Mouse (Mus musculus) forebrain, postnatal 0 days (tissue): ENCODE results near the gene Lrrc4. TPM values are rescaled to one million over a fixed set of nuclear protein-coding genes. Genes with fewer than 3 reads are reported as not detected.

Experiments
- ATAC-seq: fragments of 200-750 bp; cut with Nextera tagmentation; 2 replicates; pipeline ENCODE4 v1.8.0; 2017; ENCODE audit warnings: mild to moderate bottlenecking, moderate library complexity
- DNase-seq: peaks from one replicate; pipeline ENCODE4 v3.0.0-alpha.2; 2015
- H3K27ac ChIP-seq: fragments of 300-500 bp; sonication (generic); 2 replicates; pipeline ENCODE4 v1.5.1; 2014; ENCODE audit warnings: low read depth, mild to moderate bottlenecking, antibody characterized with exemption, low read length, moderate library complexity, mixed read lengths
- H3K27me3 ChIP-seq: fragments of 300-500 bp; sonication (generic); 2 replicates; pipeline ENCODE4 v1.6.1; 2014; ENCODE audit warnings: mild to moderate bottlenecking, low read length, mixed read lengths; ENCODE audit not compliant: insufficient read depth
- H3K36me3 ChIP-seq: fragments of 300-500 bp; sonication (generic); 2 replicates; pipeline ENCODE4 v1.6.1; 2014; ENCODE audit warnings: mild to moderate bottlenecking, moderate library complexity; ENCODE audit not compliant: insufficient read depth
- H3K4me1 ChIP-seq: fragments of 300-500 bp; sonication (generic); 2 replicates; pipeline ENCODE4 v1.6.1; 2014; ENCODE audit warnings: antibody characterized with exemption; ENCODE audit not compliant: insufficient read depth
- H3K4me2 ChIP-seq: fragments of 300-500 bp; sonication (generic); 2 replicates; pipeline ENCODE4 v1.6.1; 2014; ENCODE audit warnings: low read depth, mild to moderate bottlenecking, moderate library complexity
- H3K4me3 ChIP-seq: fragments of 300-500 bp; sonication (generic); 2 replicates; pipeline ENCODE4 v1.5.1; 2014; ENCODE audit warnings: low read depth, low read length, mixed read lengths
- H3K9ac ChIP-seq: fragments of 300-500 bp; sonication (generic); 2 replicates; pipeline ENCODE4 v1.6.1; 2014; ENCODE audit warnings: mild to moderate bottlenecking
- H3K9me3 ChIP-seq: fragments of 300-500 bp; sonication (generic); 2 replicates; pipeline ENCODE4 v1.6.1; 2016; ENCODE audit warnings: low read length
- CTCF ChIP-seq: sonication (generic); IDR thresholded peaks from 2 replicates; pipeline ENCODE4 v1.5.1; 2016; ENCODE audit warnings: antibody characterized with exemption, control low read depth, low read depth
- WGBS: fragments of 180-500 bp; shearing (Covaris S2); extraction: QIAGEN DNeasy Blood & Tissue Kit; methylation state at CpG from one replicate; pipeline ENCODE4 v1.1.7; 2014; 5-methylcytosine and 5-hydroxymethylcytosine counted together
- polyA plus RNA-seq: library from polyadenylated mRNA; unstranded; fragments of >200 nt; fragmentation: Nextera tagmentation; extraction: Ambion mirVana; gene quantifications from 2 replicates; pipeline ENCODE4 v1.2.1, GENCODE M21; 2015
- total RNA-seq: library from RNA; depleted of rRNA; stranded (reverse); fragments of >200 nt; gene quantifications from 2 replicates; pipeline ENCODE4 v1.2.3, GENCODE M21; 2014

Gene Lrrc4
- total and polyA plus RNA-seq, 2 experiments from 2014 or later, result 5.4 to 37.1 TPM

DNA sequence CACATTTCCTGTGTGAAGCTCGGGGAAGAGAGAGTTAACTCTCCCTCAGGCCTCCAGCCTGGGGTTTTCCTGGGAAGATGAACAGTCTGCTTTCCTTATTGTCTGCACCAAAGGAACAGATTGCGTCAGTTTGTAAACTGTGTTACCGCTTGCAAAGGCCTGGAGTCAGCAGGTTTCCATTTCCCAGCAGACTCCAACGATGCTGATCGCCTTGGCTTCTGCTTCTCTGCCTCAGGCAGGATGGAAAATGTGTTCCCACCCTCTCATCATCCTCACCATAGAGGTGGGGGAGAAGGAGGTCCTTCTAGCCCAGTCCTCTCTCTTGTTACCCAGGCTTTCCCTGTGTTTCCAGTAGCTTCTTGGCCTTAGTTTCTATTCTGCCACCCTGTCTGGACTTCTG, 33.1 kb upstream of the Lrrc4 start:
- 12% methylated on average over 5 of the region's 5 CpGs for WGBS
- H3K4me1 ChIP-seq, result peaks cover 8% of the 10 kb centered on the region; the same call in 1 of the 2 replicates
- H3K9me3 ChIP-seq, result no peaks in the 10 kb centered on the region
- TF ChIP-seq CTCF, result no peak
- 0 out of 2 replicates have a peak overlapping the region, but pooled peaks have one; percentile 2 for H3K9ac ChIP-seq
- ATAC-seq (peak; percentile 88), DNase-seq (peak; percentile 73)
- H3K4me3 ChIP-seq, result no peak overlapping the region
- H3K27ac ChIP-seq, result peak overlapping the region; percentile 51; the same call in 1 of the 2 replicates
- H3K36me3 ChIP-seq, result no peaks in the 10 kb centered on the region
- no peak overlapping the region for H3K4me2 ChIP-seq
- H3K27me3 ChIP-seq, result no peaks in the 10 kb centered on the region

DNA sequence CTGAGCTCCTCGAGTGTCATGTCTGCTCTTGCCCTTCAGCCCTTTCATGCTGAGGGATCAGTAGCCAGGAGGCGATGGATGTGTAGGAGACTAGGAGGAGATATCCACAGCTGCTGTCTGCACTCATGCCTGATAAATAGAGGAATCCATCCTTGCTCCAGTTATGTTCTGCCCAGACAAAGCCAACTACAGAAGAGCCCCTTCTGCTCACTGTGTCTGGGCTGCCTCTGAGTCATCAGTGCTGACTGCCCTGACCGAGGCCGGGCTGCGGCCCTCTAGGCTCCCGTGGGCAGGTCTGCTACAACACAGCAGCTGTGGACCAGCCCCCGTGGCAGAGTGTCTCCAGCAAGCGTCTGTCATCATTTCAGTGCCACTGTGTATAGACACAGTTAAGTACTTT, 30.8 kb upstream of the Lrrc4 start:
- H3K4me2 ChIP-seq, result no peak overlapping the region
- ATAC-seq (no peak), DNase-seq (no peak)
- no peak overlapping the region for H3K4me3 ChIP-seq
- H3K9ac ChIP-seq, result no peak overlapping the region
- H3K27ac ChIP-seq, result no peak overlapping the region
- 84% methylated on average over 8 of the region's 8 CpGs for WGBS
- no peak for TF ChIP-seq CTCF
- H3K36me3 ChIP-seq, result no peaks in the 10 kb centered on the region
- no peaks in the 10 kb centered on the region for H3K9me3 ChIP-seq
- H3K27me3 ChIP-seq, result no peaks in the 10 kb centered on the region
- peaks cover 8% of the 10 kb centered on the region; the same call in 1 of the 2 replicates for H3K4me1 ChIP-seq

DNA sequence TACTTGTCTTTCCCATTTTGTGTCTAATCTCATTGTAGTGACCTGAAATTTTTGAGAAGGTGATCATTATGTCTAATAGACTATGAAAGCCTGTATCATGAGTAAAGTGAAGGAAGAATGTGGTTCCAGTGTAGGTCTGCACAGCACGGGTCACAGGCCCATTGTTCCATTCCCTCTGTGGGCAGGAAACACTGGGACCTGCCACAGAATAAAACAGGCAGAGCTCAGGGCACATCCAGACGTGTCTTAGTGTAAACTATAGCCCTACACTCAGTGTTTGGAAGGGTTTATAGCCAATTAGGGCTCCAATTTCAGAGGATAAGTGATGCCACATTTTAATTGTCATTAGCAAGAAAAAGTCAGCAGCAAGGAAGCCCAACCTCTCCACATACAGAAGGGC, 29.4 kb upstream of the Lrrc4 start:
- Histone ChIP-seq H3K9me3 (no peaks in the 10 kb centered on the region), H3K4me2 (no peak overlapping the region), H3K4me3 (no peak overlapping the region), H3K27me3 (no peaks in the 10 kb centered on the region), H3K4me1 (peaks cover 8% of the 10 kb centered on the region; the same call in 1 of the 2 replicates), H3K9ac (no peak overlapping the region), H3K36me3 (no peaks in the 10 kb centered on the region), H3K27ac (no peak overlapping the region)
- no peak for TF ChIP-seq CTCF
- 22% methylated on average over 2 of the region's 2 CpGs for WGBS
- ATAC-seq (no peak), DNase-seq (no peak)

DNA sequence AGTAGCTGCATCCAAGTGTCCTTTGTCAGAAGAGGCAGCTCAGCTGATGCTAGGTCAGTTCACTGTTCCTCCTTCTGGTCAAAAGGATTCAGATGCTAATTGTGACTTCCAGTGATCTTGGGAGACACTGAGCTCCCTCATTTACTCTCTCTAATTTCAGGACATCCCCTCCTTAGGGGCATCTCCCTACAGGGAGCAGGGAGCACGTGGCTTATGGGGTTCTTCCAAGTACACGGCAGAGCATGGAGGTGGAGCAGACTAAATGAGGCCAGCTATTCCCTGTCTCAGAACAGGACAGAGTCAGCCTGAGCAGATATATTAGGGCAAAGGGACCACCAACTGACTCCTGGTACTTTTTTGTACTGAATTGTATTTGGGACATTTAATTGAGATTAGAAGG, 28.9 kb upstream of the Lrrc4 start:
- ATAC-seq, result no peak
- Histone ChIP-seq H3K27me3 (no peaks in the 10 kb centered on the region), H3K4me1 (peaks cover 7% of the 10 kb centered on the region; the same call in 1 of the 2 replicates), H3K9ac (no peak overlapping the region), H3K4me3 (no peak overlapping the region), H3K27ac (no peak overlapping the region), H3K36me3 (no peaks in the 10 kb centered on the region), H3K9me3 (no peaks in the 10 kb centered on the region), H3K4me2 (no peak overlapping the region)
- TF ChIP-seq CTCF, result no peak
- DNase-seq, result no peak
- WGBS, result 40% methylated on average over 2 of the region's 2 CpGs

DNA sequence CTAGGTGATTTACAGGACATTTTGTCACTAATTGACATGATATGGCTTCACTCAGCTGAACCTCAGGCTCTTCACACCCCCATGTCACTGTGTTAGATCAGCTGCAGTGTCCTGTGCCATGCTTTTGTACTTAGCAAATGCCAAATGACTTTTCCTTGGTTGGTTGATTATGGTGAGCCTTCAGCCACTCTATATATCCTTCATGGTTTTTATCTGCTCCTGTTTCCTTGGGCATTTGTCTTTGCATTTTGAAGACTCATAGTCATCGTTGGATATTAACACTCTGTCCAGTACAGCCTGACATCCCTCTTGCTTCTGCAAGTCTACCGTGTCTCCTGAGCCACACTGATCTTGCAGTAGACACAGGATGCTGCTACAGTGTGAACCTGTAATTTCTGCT, 27.5 kb upstream of the Lrrc4 start:
- Histone ChIP-seq H3K4me1 (no peaks in the 10 kb centered on the region), H3K9ac (no peak overlapping the region), H3K4me3 (no peak overlapping the region), H3K9me3 (no peaks in the 10 kb centered on the region), H3K27me3 (no peaks in the 10 kb centered on the region), H3K36me3 (no peaks in the 10 kb centered on the region), H3K27ac (no peak overlapping the region), H3K4me2 (no peak overlapping the region)
- 91% methylated on average over 2 of the region's 2 CpGs for WGBS
- no peak for ATAC-seq
- DNase-seq, result no peak
- TF ChIP-seq CTCF, result no peak

DNA sequence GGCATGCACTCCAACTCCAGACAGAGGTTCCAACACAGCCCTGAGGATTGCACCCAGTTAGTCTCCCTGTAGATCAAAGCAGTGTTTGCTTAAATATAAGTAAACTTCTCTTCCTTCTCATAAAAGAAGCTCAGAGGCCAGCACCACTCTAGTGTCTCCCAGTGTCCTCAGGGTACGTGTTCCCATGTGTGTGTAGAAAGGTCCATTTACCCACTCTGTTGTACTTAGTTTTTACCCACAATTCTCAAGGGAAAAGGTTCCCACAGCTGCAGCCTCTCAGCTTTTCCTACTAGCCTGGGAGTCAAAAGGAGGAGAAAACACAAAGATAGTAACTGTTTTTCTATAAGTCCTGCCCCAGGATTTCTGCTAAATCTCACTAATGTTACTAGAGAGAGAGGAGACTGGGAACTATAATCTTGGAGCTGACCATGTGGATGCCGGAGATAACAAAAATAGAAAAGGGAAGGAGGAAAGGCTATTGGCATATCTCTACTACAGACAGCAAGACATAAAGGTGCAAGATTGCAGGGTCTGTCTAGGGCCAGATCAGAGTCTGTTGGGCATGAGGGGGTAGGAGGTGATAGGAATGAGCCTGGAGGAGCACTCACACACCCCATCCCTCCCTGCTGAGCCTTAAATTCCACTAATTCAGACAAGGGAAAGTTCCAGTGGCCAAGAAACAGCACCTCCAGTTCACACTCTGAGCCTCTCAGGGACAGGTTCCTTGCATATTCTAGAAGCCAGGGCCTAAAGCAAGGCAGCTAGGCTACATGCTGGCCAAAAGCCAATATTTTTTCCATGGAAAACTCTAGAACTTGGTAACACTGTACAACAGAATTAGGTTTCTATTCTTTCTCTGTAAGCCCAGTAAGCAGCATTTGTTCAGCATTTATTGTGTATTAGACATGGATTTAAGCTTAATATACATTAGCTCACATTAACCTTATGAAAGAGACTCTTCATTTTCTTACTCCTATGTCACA, 25.9 kb upstream of the Lrrc4 start:
- 78% methylated on average over 2 of the region's 2 CpGs for WGBS
- TF ChIP-seq CTCF, result no peak
- Histone ChIP-seq H3K27me3 (no peaks in the 10 kb centered on the region), H3K4me1 (no peaks in the 10 kb centered on the region), H3K9ac (no peak overlapping the region), H3K36me3 (no peaks in the 10 kb centered on the region), H3K27ac (no peak overlapping the region), H3K4me2 (no peak overlapping the region), H3K4me3 (no peak overlapping the region), H3K9me3 (no peaks in the 10 kb centered on the region)
- ATAC-seq (no peak), DNase-seq (no peak)

DNA sequence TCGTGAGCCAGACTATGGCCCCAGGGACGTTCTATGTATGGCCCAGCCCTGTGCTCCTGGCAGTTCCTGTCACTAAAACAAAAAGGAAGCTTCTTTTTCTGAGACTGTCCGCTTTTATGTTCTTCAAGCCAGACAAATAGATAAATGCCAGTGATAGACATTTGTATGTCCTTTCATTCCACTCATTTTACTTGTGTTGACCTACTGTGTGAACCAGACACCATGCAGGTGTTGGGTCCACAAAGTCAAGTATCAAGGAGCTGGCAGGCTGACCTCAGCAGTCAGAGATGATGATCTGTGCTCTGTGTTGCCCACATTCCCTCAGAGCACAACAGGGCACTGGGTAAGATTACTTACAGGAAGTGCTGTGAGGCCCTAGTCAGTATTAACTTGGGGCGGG, 25.2 kb upstream of the Lrrc4 start:
- Histone ChIP-seq H3K4me1 (no peaks in the 10 kb centered on the region), H3K36me3 (no peaks in the 10 kb centered on the region), H3K4me3 (no peak overlapping the region), H3K9me3 (no peaks in the 10 kb centered on the region), H3K27ac (no peak overlapping the region), H3K27me3 (no peaks in the 10 kb centered on the region), H3K4me2 (no peak overlapping the region), H3K9ac (no peak overlapping the region)
- no peak for ATAC-seq
- WGBS, result 85% methylated on average over 4 of the region's 4 CpGs
- TF ChIP-seq CTCF, result no peak
- no peak for DNase-seq
